Mouse (Mus musculus): ENCODE results near the gene Vsig2. TPM values are rescaled to one million over a fixed set of nuclear protein-coding genes. Genes with fewer than 3 reads are reported as not detected.

Gene Vsig2
- polyA plus RNA-seq, 1 experiment from 2014 or later, result 2.0 TPM

- Histone ChIP-seq H3K9ac (no peak overlapping the region), H3K4me1 (peaks cover 6% of the 10 kb centered on the region), H3K27ac (replicated peaks) (no peak overlapping the region), H3K36me3 (no peaks in the 10 kb centered on the region), H3K27me3 (peaks cover 4% of the 10 kb centered on the region; the same call in 1 of the 2 replicates), H3K4me2 (replicated peaks) (no peak overlapping the region), H3K9me3 (replicated peaks) (no peaks in the 10 kb centered on the region), H3K4me3 (replicated peaks) (no peak overlapping the region)
- 58% methylated on average over 5 of the region's 5 CpGs for WGBS
- ATAC-seq (ENCODE audit: insufficient number of reproducible peaks, low FRiP score, low TSS enrichment, low read depth), result no peak
Observed at GRCm38 (mm10) chr9:37537658-37538250, 1.3 kb upstream of the Vsig2 start.

- WGBS, result 87% methylated on average over 4 of the region's 4 CpGs
Observed at GRCm38 (mm10) chr9:37540226-37540625, 1.2 kb downstream of the Vsig2 start.

GRCm38 (mm10) chr9:37540701-37541575, 1.9 kb downstream of the Vsig2 start:
- Histone ChIP-seq H3K36me3 (no peaks in the 10 kb centered on the region), H3K27ac (replicated peaks) (no peak overlapping the region), H3K9me3 (replicated peaks) (no peaks in the 10 kb centered on the region), H3K4me1 (peaks cover 18% of the 10 kb centered on the region), H3K9ac (no peak overlapping the region), H3K4me2 (replicated peaks) (no peak overlapping the region), H3K4me3 (replicated peaks) (no peak overlapping the region), H3K27me3 (peaks cover 13% of the 10 kb centered on the region)
- ATAC-seq (ENCODE audit: insufficient number of reproducible peaks, low FRiP score, low TSS enrichment, low read depth), result no peak
- WGBS, result 80% methylated on average over 6 of the region's 6 CpGs

More at GRCm38 (mm10) chr9:37540226-37540625, 1.2 kb downstream of the Vsig2 start:
- H3K27ac ChIP-seq (replicated peaks), result no peak overlapping the region
- H3K9me3 ChIP-seq (replicated peaks), result no peaks in the 10 kb centered on the region
- H3K4me1 ChIP-seq, result peaks cover 16% of the 10 kb centered on the region
- peaks cover 6% of the 10 kb centered on the region for H3K27me3 ChIP-seq
- no peak overlapping the region for H3K4me3 ChIP-seq (replicated peaks)
- no peaks in the 10 kb centered on the region for H3K36me3 ChIP-seq
- no peak for ATAC-seq (ENCODE audit: insufficient number of reproducible peaks, low FRiP score, low TSS enrichment, low read depth)
- no peak overlapping the region for H3K4me2 ChIP-seq (replicated peaks)
- no peak overlapping the region for H3K9ac ChIP-seq

DNA sequence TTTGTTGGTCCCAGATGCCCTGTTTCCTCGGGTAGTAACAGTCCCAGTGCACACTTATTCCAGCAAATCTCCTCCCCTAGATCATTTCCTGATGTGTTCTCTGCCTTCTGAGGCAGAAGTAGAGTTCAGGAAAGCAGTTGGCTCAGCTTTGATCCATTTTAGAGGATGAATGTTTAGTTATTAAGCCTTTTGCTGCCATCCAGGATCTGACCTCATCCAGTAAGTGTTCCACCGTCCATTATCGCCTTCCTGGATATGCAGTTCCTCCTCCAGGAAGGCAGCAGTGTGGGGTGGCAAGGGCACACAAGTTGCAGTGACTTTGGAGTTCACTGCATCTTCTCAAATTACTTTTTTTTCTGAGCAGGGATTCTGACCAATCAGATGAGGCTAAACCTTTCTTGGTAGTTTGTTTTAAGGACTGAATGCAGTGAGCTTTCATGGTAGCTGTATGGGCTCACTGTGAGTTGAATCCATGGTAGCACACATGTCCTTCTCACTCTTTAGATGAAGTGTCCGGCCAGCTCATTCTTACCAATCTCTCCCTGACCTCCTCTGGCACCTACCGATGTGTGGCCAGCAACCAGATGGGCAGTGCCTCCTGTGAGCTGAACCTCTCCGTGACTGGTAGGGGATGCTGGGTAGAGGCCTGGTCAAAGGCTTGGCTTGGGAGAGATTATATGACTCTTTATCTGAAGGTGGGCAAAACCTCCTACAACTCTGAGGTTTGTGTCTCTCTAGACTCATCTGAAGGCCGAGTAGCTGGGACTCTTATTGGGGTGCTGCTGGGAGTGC, 3.0 kb downstream of the Vsig2 start:
- H3K27me3 ChIP-seq, result peaks cover 19% of the 10 kb centered on the region
- 65% methylated on average over 7 of the region's 7 CpGs for WGBS
- H3K4me1 ChIP-seq, result peaks cover 18% of the 10 kb centered on the region
- H3K4me2 ChIP-seq (replicated peaks), result no peak overlapping the region
- no peak overlapping the region for H3K4me3 ChIP-seq (replicated peaks)
- H3K36me3 ChIP-seq, result no peaks in the 10 kb centered on the region
- no peak overlapping the region for H3K27ac ChIP-seq (replicated peaks)
- no peak overlapping the region for H3K9ac ChIP-seq
- H3K9me3 ChIP-seq (replicated peaks), result no peaks in the 10 kb centered on the region
- no peak for ATAC-seq (ENCODE audit: insufficient number of reproducible peaks, low FRiP score, low TSS enrichment, low read depth)

DNA sequence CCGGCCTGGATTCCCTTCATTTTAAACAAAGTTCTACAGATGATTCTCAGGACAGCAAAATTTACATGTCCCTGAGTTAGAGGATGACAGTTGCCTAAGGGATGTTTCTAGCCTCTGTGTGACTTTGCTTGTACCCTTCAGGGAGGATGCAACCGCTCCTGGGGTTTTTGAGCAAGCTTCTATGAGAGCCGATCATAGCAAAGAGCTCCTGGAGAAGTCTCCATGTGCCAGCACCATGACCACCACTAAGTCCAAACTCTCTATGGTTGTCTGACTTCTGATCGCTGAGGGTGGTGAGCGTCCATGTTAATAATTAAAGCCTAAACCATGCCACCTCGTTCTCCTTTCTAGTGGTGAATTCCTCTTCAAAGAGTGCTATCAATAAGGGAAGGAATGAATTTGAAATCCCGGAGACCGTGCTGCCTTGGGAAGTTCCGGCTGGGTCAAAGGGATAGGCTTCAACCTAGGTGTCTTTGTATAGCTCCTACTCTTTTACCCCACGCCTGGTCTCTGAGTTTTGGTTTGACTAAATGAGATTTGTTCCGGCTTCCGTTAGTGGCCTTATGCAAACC, 4.9 kb downstream of the Vsig2 start:
- Histone ChIP-seq H3K4me2 (replicated peaks) (peak overlapping the region; percentile 59), H3K4me3 (replicated peaks) (peak overlapping the region; percentile 42), H3K9ac (no peak overlapping the region), H3K27me3 (peaks cover 28% of the 10 kb centered on the region), H3K36me3 (no peaks in the 10 kb centered on the region), H3K9me3 (replicated peaks) (no peaks in the 10 kb centered on the region), H3K27ac (replicated peaks) (no peak overlapping the region), H3K4me1 (peaks cover 18% of the 10 kb centered on the region)
- no peak for ATAC-seq (ENCODE audit: insufficient number of reproducible peaks, low FRiP score, low TSS enrichment, low read depth)
- 30% methylated on average over 12 of the region's 12 CpGs for whole genome bisulfite sequencing

GRCm38 (mm10) chr9:37544447-37545165, 5.6 kb downstream of the Vsig2 start:
- ATAC-seq (ENCODE audit: insufficient number of reproducible peaks, low FRiP score, low TSS enrichment, low read depth), result peak; percentile 21; the same call in 1 of the 2 replicates
- Histone ChIP-seq H3K9ac (no peak overlapping the region), H3K4me3 (replicated peaks) (peak overlapping the region; percentile 42), H3K27ac (replicated peaks) (no peak overlapping the region), H3K4me1 (peaks cover 12% of the 10 kb centered on the region), H3K27me3 (peaks cover 34% of the 10 kb centered on the region), H3K36me3 (no peaks in the 10 kb centered on the region), H3K9me3 (replicated peaks) (no peaks in the 10 kb centered on the region), H3K4me2 (replicated peaks) (peak overlapping the region; percentile 59)
- WGBS, result under 1% methylated on average over 29 of the region's 29 CpGs

DNA sequence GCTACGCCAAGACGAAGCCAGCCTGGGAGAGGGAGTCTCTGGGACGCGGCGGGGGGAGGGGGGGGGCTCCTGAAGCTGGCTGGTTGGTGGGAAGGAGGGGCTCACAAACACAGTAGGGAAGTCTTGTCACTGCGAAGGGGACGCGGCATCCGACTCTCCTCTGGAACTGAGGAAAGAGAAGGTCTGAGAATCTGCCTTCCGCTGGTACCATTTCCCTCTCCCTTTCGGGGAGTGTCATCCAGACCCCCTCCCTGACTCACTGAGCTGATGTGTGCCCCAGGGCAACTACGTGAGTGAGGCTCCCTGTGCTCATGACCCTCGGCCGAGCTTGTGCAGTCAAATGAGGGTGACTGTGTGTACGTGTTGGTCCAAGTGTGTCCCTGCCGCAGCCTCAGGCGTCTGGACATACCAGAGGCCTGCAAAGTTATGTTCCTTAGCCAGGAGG, 6.1 kb downstream of the Vsig2 start:
- H3K4me2 ChIP-seq (replicated peaks), result peak overlapping the region; percentile 59
- ATAC-seq (ENCODE audit: insufficient number of reproducible peaks, low FRiP score, low TSS enrichment, low read depth), result peak; percentile 17; the same call in 1 of the 2 replicates
- H3K4me3 ChIP-seq (replicated peaks), result peak overlapping the region; percentile 42
- peaks cover 12% of the 10 kb centered on the region for H3K4me1 ChIP-seq
- H3K9ac ChIP-seq, result no peak overlapping the region
- no peaks in the 10 kb centered on the region for H3K9me3 ChIP-seq (replicated peaks)
- no peaks in the 10 kb centered on the region for H3K36me3 ChIP-seq
- peaks cover 40% of the 10 kb centered on the region for H3K27me3 ChIP-seq
- H3K27ac ChIP-seq (replicated peaks), result no peak overlapping the region
- WGBS, result 7% methylated on average over 17 of the region's 17 CpGs

DNA sequence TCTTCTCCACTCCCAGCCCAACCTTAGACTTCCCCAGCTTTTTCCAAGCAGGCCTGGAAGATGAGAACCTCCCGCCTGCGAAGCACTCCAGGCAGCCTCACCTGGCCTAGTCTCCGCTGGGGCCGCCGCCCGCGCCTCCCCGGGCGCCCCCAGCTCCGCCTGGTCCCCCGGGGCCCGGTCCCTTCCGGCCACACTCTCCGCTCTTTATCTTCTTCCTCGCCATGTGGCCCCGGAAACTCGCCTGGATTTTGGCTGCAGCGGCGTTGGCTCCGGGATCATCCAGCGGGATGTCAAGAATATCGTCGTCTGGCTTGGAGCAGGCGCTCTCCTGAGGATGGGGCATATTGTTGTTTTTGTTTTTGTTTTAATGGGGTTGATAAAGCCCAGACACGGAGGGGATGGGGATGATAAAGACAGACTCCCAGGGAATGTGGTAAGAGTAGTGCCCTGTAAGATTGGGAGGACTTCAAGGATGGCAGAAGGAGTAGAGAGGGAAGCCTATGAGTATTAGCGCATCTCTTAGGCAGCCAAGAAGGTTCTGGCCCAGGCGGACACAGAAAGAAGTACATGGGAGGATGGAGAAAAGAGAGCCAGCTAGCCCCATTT, 6.9 kb downstream of the Vsig2 start:
- Histone ChIP-seq H3K4me2 (replicated peaks) (no peak overlapping the region), H3K36me3 (no peaks in the 10 kb centered on the region), H3K9me3 (replicated peaks) (no peaks in the 10 kb centered on the region), H3K4me1 (peaks cover 12% of the 10 kb centered on the region), H3K9ac (no peak overlapping the region), H3K4me3 (replicated peaks) (no peak overlapping the region), H3K27me3 (peaks cover 47% of the 10 kb centered on the region), H3K27ac (replicated peaks) (no peak overlapping the region)
- 19% methylated on average over 27 of the region's 27 CpGs for WGBS
- no peak for ATAC-seq (ENCODE audit: insufficient number of reproducible peaks, low FRiP score, low TSS enrichment, low read depth)

GRCm38 (mm10) chr9:37546889-37547288, 7.8 kb downstream of the Vsig2 start:
- no peak overlapping the region for H3K4me2 ChIP-seq (replicated peaks)
- H3K27me3 ChIP-seq, result peaks cover 56% of the 10 kb centered on the region
- no peak for ATAC-seq (ENCODE audit: insufficient number of reproducible peaks, low FRiP score, low TSS enrichment, low read depth)
- no peak overlapping the region for H3K4me3 ChIP-seq (replicated peaks)
- peaks cover 15% of the 10 kb centered on the region for H3K4me1 ChIP-seq
- H3K36me3 ChIP-seq, result no peaks in the 10 kb centered on the region
- H3K27ac ChIP-seq (replicated peaks), result no peak overlapping the region
- H3K9me3 ChIP-seq (replicated peaks), result no peaks in the 10 kb centered on the region
- WGBS, result 72% methylated on average over 1 of the region's 1 CpGs
- H3K9ac ChIP-seq, result no peak overlapping the region

DNA sequence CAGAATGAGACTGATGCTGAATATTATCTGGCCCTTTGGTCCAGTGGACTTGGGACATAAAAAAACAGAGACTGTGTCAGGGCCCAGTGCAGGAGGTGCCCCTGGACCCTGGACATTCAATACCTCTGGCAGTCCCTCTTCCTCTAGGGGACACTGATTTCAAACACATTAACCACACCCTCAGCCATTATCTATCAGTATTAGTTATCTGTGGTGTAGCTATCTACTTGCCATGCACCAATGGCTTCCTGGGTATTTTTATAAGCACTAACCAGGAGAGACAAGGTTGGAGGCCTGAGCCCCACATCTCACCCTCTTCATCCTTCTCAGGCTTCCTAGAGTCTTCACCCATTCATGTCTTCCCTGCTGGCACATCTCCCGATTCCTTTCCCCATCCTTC, 11.4 kb downstream of the Vsig2 start:
- Histone ChIP-seq H3K4me1 (peaks cover 23% of the 10 kb centered on the region), H3K4me3 (replicated peaks) (no peak overlapping the region), H3K9ac (no peak overlapping the region), H3K36me3 (no peaks in the 10 kb centered on the region), H3K4me2 (replicated peaks) (no peak overlapping the region), H3K9me3 (replicated peaks) (no peaks in the 10 kb centered on the region), H3K27ac (replicated peaks) (no peak overlapping the region), H3K27me3 (peaks cover 62% of the 10 kb centered on the region)
- WGBS, result 67% methylated on average over 1 of the region's 1 CpGs
- no peak for ATAC-seq (ENCODE audit: insufficient number of reproducible peaks, low FRiP score, low TSS enrichment, low read depth)

Measured in embryonic facial prominence, embryonic 15.5 days (tissue).